Mouse (Mus musculus): ENCODE measurements around the gene Gle1. TPM values are rescaled to one million over a fixed set of nuclear protein-coding genes. Genes with fewer than 3 reads are reported as not detected.
"Not testable (repeated sequence)": the region's sequence is repeated elsewhere in the genome, so short reads cannot be mapped to it uniquely, and the experiment has no call there.

The Gle1 gene
- total RNA-seq (2015; ENCODE audit: low replicate concordance) = 15.5 and 39.8 TPM in 2 replicates
- 41.2 and 47.4 TPM in 2 replicates for total RNA-seq (2017; ENCODE audit: low replicate concordance)

DNA sequence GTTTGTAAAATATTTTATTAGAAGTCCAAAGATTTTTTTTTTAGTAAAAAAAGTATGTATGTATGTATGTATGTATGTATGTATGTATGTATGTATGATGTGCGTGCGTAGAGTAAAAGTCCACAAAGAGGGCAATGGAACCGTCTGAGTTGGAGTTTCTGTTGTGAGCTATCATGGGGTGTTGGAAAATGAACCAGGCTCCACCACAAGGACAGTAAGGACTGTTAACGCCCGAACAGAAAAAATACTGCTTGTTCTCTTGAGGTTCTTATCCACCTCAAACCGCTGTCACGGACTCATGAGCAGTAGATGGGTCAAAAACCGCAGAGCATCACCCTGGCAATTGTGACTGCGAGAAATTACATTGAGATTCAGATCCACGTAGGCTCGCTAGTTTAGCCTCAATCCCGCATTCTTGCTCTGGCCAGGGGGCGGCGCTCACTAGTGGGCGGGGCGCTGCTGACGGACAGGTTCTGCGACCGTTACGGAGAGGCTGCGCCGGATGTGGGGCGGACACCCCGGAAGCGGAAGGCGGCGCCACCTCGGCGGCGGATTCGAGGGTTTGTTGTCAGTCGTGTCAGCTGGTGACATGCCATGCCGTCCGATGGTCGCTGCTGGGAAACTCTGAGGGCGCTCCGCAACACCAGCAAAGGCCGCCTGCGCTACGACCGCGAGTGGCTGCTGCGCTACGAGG, at the start of gene Gle1:
Gene Gle1, plus strand, starts transcription at position 521 of the 694 bp plus-strand sequence.
- peak; percentile 99 for ATAC-seq (replicated peaks; ENCODE audit: low FRiP score, poor library complexity, severe bottlenecking)

- not testable (repeated sequence) for ATAC-seq (replicated peaks; ENCODE audit: low FRiP score, poor library complexity, severe bottlenecking)
Observed at GRCm38 (mm10) chr2:29886659-29887292, 48.5 kb upstream of the Gle1 start.

DNA sequence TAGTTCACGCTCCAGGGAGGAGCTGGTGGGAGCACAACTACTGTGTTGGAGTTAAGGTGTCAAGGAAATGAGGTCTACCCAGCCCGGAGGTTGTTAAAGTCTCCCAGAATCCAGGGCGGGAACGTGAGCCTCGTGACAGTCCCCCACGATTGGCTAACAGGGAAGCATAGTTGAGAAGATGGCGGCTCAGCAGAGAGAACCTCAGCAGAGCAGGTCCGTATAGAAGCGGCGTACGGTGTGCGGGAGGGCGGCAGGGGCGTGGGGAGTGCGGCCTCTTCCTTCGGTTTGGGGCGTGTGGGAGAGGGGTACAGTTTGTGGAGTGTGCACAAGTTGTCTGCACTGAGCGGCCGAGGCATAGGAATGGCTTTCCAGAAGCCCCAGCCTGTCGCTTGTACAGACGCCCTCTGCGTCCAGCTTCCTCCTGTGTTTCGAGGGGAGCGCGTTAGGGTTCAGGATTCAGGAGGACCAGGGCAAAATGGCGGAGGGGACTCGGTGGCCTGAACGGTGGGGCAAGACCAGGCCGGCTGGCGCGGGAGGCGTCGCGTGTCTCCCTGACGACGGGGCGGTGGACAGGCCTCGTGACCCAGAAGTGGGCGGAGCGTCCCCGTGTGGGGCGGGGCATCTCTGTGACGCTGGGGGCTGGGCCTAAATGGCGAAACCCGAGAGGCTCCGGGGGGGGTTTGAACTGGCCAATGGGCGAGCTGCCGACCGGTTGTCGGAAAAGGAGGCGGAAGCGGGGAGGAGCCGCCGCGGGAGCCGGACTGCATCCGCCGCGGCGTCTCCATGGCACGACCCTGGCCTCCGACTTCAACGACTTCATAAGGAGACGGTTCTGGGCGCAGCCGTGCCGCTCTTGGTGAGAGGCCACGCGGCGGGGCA, 45.9 kb upstream of the Gle1 start, which contains the start of gene Odf2:
Gene Odf2, plus strand, starts transcription at position 156 of the 879 bp plus-strand sequence.
- ATAC-seq (replicated peaks; ENCODE audit: low FRiP score, poor library complexity, severe bottlenecking) = peak; percentile 83

DNA sequence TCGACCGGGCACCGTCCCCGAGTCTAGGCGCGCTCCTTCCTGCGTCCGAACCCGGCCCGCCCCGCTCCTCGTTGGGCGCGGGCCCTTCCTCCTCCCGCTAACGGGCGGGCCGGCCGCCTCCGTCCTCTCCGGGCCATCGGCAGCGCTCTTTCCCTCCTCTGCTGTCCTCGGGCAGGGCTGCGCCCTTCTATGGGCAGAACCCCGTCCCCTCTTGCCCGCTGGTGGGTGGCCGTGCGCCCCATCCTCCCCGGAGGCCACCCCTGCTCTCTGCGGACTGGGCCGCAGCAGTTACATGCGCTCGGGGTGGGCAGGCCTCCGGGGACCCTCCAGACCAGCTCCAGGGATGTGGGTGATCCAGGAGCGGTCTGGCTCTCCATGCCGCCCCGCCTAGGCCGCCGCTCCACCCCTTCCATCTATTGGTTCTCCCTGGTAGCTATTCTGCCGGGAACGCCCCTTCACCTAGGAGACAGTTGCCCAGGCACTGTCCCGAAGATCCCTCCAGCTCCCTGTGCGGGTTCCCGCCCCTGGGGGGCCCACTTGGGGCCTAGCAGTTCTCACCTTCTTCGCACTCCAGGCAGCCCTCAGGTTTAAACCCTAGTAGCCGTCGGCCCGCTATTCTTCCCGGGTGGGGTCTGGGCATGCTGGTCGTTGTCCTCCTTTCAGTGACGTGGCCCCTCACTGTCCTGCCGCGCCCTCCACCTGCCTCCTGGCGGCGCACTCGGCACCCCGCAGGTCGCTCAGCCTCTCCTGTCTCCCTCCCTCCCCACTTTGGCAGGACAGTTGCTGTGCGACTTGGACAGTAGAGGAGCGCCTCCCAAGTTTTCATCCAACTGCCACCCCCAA, 45.0 kb upstream of the Gle1 start:
- peak; percentile 86 for ATAC-seq (replicated peaks; ENCODE audit: low FRiP score, poor library complexity, severe bottlenecking)

DNA sequence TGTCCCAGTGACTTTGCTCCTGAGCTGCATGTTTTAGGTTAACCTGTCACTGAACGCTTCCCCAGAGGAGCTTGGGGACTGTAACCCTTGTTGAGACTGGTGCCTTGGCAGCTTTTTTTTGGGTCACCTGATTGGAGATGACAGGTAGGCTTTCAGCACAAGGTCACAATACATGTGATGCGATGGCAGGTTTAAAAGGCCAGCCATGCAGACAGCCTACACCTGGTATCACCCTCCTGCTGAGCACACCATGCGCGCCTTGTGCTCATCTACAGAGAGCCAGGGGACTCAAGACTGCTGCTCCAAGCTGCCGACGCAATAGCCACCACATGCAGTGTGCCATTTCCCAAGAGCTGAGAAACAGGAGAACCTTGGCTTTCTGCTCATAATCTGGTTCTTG, 43.5 kb upstream of the Gle1 start:
- no peak for ATAC-seq (replicated peaks; ENCODE audit: low FRiP score, poor library complexity, severe bottlenecking)

DNA sequence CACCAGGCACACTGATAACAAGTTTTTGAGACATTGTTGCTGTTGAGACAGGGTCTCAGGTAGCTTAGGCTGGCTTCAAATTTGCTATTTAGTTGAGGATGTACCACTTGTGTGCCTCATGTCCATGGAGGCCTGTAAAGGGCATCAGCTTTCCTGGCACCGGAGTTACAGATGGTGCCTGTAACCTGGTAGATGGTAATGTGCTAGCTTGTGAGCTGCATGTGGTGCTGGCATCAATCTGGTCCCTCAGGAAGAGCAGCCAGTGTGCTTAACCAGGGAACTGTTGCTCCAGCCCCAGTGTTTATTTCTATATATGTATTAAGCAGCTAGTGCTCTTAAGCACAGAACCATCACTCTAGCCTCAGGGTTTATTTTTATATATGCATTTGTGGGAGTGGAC, 39.2 kb upstream of the Gle1 start:
- ATAC-seq (replicated peaks; ENCODE audit: low FRiP score, poor library complexity, severe bottlenecking) = no peak

- no peak for ATAC-seq (replicated peaks; ENCODE audit: low FRiP score, poor library complexity, severe bottlenecking)
Observed at GRCm38 (mm10) chr2:29897366-29897765, 37.9 kb upstream of the Gle1 start.

GRCm38 (mm10) chr2:29898081-29898480, 37.1 kb upstream of the Gle1 start:
- no peak for ATAC-seq (replicated peaks; ENCODE audit: low FRiP score, poor library complexity, severe bottlenecking)

GRCm38 (mm10) chr2:29902194-29902593, 33.0 kb upstream of the Gle1 start:
- no peak for ATAC-seq (replicated peaks; ENCODE audit: low FRiP score, poor library complexity, severe bottlenecking)

GRCm38 (mm10) chr2:29908171-29908570, 27.1 kb upstream of the Gle1 start:
- ATAC-seq (replicated peaks; ENCODE audit: low FRiP score, poor library complexity, severe bottlenecking) = not testable (repeated sequence)

DNA sequence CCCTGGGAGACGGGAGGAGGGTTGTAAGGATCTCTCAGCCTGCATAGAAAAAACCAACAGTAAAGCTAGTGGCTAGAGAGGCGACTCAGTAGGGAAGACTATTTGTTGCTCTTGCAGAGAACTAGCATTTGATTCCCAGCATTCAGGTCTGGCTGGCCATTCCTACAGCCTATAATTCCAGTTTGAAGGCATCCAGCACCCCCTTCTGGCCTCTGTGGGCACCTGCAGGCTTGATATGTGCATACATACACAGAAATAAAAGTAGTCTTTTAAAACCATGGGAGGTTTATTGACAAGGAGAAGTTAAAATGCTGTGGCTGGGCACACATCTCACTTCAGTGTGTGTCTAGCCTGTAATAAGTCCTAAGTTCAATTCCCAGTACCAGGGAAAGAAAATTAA, 25.2 kb upstream of the Gle1 start:
- ATAC-seq (replicated peaks; ENCODE audit: low FRiP score, poor library complexity, severe bottlenecking) = peak; percentile 80

GRCm38 (mm10) chr2:29917621-29918020, 17.6 kb upstream of the Gle1 start:
- peak; percentile 98 for ATAC-seq (replicated peaks; ENCODE audit: low FRiP score, poor library complexity, severe bottlenecking)

GRCm38 (mm10) chr2:29922011-29922410, 13.2 kb upstream of the Gle1 start:
- ATAC-seq (replicated peaks; ENCODE audit: low FRiP score, poor library complexity, severe bottlenecking) = no peak

DNA sequence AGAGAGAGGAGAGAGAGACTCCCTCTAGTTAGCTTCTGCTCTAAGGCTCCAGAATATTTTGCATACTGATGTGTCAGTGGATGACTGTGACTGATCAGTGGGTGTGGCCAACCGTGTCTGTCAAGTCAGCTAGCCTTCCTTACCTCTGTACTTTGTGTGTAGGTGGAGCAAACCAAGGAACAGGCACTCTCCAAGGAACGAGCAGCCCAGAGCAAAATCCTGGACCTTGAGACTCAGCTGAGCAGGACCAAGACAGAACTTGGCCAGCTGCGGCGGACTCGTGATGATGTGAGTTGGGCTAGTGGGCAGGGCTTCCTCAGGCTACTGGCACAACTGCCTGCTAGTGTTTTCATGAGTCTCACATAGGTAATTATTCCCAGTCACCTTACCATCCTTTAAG, 8.7 kb upstream of the Gle1 start:
- ATAC-seq (replicated peaks; ENCODE audit: low FRiP score, poor library complexity, severe bottlenecking) = no peak

GRCm38 (mm10) chr2:29930506-29930905, 4.7 kb upstream of the Gle1 start:
- no peak for ATAC-seq (replicated peaks; ENCODE audit: low FRiP score, poor library complexity, severe bottlenecking)

DNA sequence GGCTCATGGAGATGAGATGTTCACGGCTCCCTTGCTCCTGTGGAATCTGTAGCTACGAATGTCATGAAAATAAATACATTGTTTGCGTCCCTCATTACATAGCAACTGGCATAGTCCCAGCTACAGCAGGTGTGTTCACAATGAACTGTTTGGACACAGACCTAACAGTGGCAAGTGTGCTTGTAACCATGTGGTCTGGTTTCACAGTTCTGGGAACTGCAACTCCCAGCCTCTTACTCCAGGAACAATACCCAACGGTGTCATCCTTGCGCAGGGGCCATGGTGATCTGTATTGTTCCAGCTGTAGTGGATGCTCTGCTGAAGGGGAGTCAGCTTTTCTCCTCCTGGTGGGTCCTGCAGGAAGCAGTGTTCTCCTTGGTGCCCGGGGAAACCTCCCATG, 4.0 kb upstream of the Gle1 start:
- no peak for ATAC-seq (replicated peaks; ENCODE audit: low FRiP score, poor library complexity, severe bottlenecking)

DNA sequence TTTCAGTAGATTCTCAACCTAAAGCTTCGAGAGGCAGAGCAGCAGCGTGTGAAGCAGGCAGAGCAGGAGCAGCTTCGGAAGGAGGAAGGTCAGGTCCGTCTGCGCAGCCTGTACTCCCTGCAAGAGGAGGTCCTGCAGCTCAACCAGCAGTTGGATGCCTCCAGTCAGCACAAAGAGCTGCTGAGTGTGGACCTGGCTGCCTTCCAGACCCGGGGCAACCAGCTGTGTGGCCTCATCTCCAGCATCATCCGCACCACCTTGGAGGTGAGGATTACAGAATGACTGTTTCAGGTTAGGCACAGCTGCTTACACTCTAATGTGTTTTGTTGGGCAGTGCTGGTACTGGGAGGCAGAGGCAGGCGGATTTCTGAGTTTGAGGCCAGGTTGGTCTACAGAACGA, 4.8 kb downstream of the Gle1 start:
- ATAC-seq (replicated peaks; ENCODE audit: low FRiP score, poor library complexity, severe bottlenecking) = no peak

DNA sequence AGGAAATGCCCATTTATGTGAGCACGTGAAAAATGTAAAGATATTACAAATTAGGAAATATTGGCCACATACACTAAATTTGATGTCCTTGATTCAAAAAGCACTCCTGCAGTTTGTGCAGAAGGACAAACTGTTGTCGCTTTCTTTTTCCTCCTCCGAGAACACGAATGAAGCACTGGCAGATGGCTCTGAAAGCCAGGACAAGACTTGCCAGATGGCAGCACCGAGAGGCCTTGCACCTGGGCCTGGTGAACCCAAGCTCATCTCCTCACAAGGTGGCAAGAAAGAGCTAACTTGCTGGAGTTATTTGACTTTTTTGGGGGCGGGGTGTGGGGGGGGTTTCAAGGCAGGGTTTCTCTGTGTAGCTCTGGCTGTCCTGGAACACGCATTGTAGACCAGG, 5.6 kb downstream of the Gle1 start:
- no peak for ATAC-seq (replicated peaks; ENCODE audit: low FRiP score, poor library complexity, severe bottlenecking)

- no peak for ATAC-seq (replicated peaks; ENCODE audit: low FRiP score, poor library complexity, severe bottlenecking)
Observed at GRCm38 (mm10) chr2:29944723-29945122, 9.5 kb downstream of the Gle1 start.

DNA sequence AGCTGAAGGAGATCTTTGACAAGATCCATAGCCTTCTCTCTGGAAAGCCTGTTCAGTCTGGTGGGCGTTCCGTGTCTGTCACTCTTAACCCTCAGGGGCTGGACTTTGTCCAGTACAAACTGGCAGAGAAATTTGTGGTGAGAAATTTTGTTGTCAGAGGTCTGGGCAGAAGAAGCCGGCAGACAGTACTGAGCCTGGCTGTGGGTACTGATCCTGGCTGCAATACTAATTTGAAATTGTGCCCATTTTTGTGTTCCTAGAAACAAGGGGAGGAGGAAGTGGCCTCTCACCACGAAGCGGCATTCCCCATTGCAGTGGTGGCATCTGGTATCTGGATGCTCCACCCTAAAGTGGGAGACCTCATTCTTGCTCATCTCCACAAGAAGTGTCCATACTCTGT, 13.7 kb downstream of the Gle1 start:
- no peak for ATAC-seq (replicated peaks; ENCODE audit: low FRiP score, poor library complexity, severe bottlenecking)

Data from erythroid progenitor cell, adult 5-6 weeks (primary cell).